Mouse (Mus musculus): Measurements from ENCODE around the gene Agxt. TPM values are rescaled to one million over a fixed set of nuclear protein-coding genes. Genes with fewer than 3 reads are reported as not detected.

The Agxt gene
- total RNA-seq, 1 experiment, result not detected

- Histone ChIP-seq H3K4me3 (ENCODE audit: insufficient read depth in 1 of 2, low read depth in 1 of 2, low read length in 2 of 2, poor library complexity in 1 of 2, severe bottlenecking in 1 of 2) (peak overlapping the region in 1 of 2 experiments; percentile 27; a peak in 1 of 4 replicates), H3K36me3 (ENCODE audit: control insufficient read depth, insufficient read depth, low read length, poor library complexity, severe bottlenecking) (no peaks in the 10 kb centered on the region), H3K4me1 (ENCODE audit: control insufficient read depth in 2 of 2, insufficient read depth in 2 of 2, low read length in 2 of 2, poor library complexity in 1 of 2) (peaks cover 0 to 2% of the 10 kb centered on the region in 2 experiments; a peak in 1 of 4 replicates), H3K9ac (ENCODE audit: insufficient read depth, low read depth, low read length, poor library complexity, severe bottlenecking) (no peak overlapping the region), H3K27ac (ENCODE audit: insufficient read depth, low read depth, low read length, poor library complexity, severe bottlenecking) (no peak overlapping the region), H3K9me3 (ENCODE audit: control insufficient read depth, insufficient read depth, low read depth, low read length) (no peaks in the 10 kb centered on the region)
- TF ChIP-seq MAFK (IDR thresholded peaks at IDR 0.05; ENCODE audit: insufficient read depth, low read depth, low read length), result no peak
- TF ChIP-seq ZNF384 (IDR thresholded peaks at IDR 0.05; ENCODE audit: low read depth, low read length), result no peak
- no peak for TF ChIP-seq ZC3H11A (IDR thresholded peaks at IDR 0.05; ENCODE audit: borderline replicate concordance, low read depth, low read length)
- no peak for TF ChIP-seq CHD2 (IDR thresholded peaks at IDR 0.05; ENCODE audit: low read depth, low read length)
- TF ChIP-seq HCFC1 (IDR thresholded peaks at IDR 0.05; ENCODE audit: borderline replicate concordance, insufficient read depth, low read length), result no peak
- DNase-seq (ENCODE audit: low read depth, low spot score), result no peak
- in situ Hi-C loops (cut with MboI; ENCODE audit: low sequenced_read_pairs in 2 of 2, unreplicated experiment in 2 of 2), result no loop called here
Measured at GRCm38 (mm10) chr1:93115471-93115870, 19.6 kb upstream of the Agxt start.

DNA sequence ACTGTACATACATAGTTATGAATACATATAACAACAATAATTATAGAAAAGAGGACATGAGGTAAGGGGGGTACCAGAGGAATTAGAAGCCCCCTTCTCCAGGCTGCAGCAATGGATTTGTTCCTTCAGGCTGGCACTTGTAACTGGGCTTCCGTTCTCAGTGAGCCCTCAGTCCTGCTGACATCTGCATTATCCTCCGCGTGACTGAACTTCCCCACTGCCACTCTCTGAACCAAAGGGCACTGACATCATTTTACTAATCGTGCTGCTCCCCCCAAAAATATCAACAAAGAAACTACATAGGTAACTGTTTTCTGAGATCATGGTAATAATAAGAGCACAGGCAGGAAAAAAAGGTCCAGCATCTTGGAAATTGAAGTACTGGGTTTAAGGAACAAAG lies 16.2 kb upstream of the Agxt start:
- in situ Hi-C loops (cut with MboI; ENCODE audit: low sequenced_read_pairs in 2 of 2, unreplicated experiment in 2 of 2), result no loop called here
- no peak for DNase-seq (ENCODE audit: low read depth, low spot score)
- peaks cover 0 to 2% of the 10 kb centered on the region in 2 experiments; a peak in 1 of 4 replicates for H3K4me1 ChIP-seq (ENCODE audit: control insufficient read depth in 2 of 2, insufficient read depth in 2 of 2, low read length in 2 of 2, poor library complexity in 1 of 2)

DNA sequence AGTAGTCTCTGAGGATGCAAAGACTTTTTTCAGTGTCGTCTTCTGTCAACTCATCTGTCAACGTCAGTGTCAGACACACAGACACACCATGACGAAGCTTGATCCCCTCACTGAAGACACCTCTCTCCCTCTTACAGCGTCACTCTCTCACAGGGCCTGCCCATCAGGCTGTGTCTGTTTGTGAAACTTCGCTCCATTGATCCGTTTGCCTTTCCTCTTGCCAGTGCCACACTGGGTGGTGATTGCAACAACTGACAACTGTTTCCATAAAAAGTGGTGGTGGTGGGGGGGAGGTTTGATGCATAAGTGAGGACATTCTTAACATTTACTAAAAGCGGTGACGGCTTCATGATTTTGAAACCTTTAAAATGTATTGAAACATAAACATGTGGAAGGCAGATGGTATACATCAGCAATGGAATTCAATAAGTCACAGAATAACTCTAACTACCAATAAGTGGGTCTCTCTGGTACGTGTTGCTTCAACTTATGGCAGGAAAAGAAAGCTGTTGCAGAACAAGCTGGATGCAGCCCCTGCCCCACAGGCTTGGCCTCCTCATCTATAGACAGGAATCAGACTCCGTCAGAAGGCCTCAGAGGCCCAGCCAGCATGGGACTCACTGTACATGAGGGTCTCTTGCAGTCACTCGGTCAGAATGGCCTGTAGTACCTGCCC lies 11.7 kb upstream of the Agxt start:
- H3K36me3 ChIP-seq (ENCODE audit: control insufficient read depth, insufficient read depth, low read length, poor library complexity, severe bottlenecking), result no peaks in the 10 kb centered on the region
- H3K27ac ChIP-seq (ENCODE audit: insufficient read depth, low read depth, low read length, poor library complexity, severe bottlenecking), result no peak overlapping the region
- no peak overlapping the region for H3K9ac ChIP-seq (ENCODE audit: insufficient read depth, low read depth, low read length, poor library complexity, severe bottlenecking)
- no peak for TF ChIP-seq HCFC1 (IDR thresholded peaks at IDR 0.05; ENCODE audit: borderline replicate concordance, insufficient read depth, low read length)
- TF ChIP-seq ZC3H11A (IDR thresholded peaks at IDR 0.05; ENCODE audit: borderline replicate concordance, low read depth, low read length), result no peak
- no peak for TF ChIP-seq MAFK (IDR thresholded peaks at IDR 0.05; ENCODE audit: insufficient read depth, low read depth, low read length)
- TF ChIP-seq ZNF384 (IDR thresholded peaks at IDR 0.05; ENCODE audit: low read depth, low read length), result no peak
- TF ChIP-seq CHD2 (IDR thresholded peaks at IDR 0.05; ENCODE audit: low read depth, low read length), result no peak
- no peaks in the 10 kb centered on the region for H3K9me3 ChIP-seq (ENCODE audit: control insufficient read depth, insufficient read depth, low read depth, low read length)
- DNase-seq (ENCODE audit: low read depth, low spot score), result no peak
- in situ Hi-C loops (cut with MboI; ENCODE audit: low sequenced_read_pairs in 2 of 2, unreplicated experiment in 2 of 2), result no loop called here
- H3K4me1 ChIP-seq (ENCODE audit: control insufficient read depth in 2 of 2, insufficient read depth in 2 of 2, low read length in 2 of 2, poor library complexity in 1 of 2), result no peaks in the 10 kb centered on the region
- H3K4me3 ChIP-seq (ENCODE audit: insufficient read depth in 1 of 2, low read depth in 1 of 2, low read length in 2 of 2, poor library complexity in 1 of 2, severe bottlenecking in 1 of 2), result no peak overlapping the region

More for the DNA sequence above, 16.2 kb upstream of the Agxt start:
- H3K36me3 ChIP-seq (ENCODE audit: control insufficient read depth, insufficient read depth, low read length, poor library complexity, severe bottlenecking), result no peaks in the 10 kb centered on the region
- H3K9ac ChIP-seq (ENCODE audit: insufficient read depth, low read depth, low read length, poor library complexity, severe bottlenecking), result no peak overlapping the region
- H3K4me3 ChIP-seq (ENCODE audit: insufficient read depth in 1 of 2, low read depth in 1 of 2, low read length in 2 of 2, poor library complexity in 1 of 2, severe bottlenecking in 1 of 2), result no peak overlapping the region
- TF ChIP-seq ZC3H11A (IDR thresholded peaks at IDR 0.05; ENCODE audit: borderline replicate concordance, low read depth, low read length), result no peak
- no peak for TF ChIP-seq MAFK (IDR thresholded peaks at IDR 0.05; ENCODE audit: insufficient read depth, low read depth, low read length)
- no peak for TF ChIP-seq ZNF384 (IDR thresholded peaks at IDR 0.05; ENCODE audit: low read depth, low read length)
- no peak for TF ChIP-seq CHD2 (IDR thresholded peaks at IDR 0.05; ENCODE audit: low read depth, low read length)
- TF ChIP-seq HCFC1 (IDR thresholded peaks at IDR 0.05; ENCODE audit: borderline replicate concordance, insufficient read depth, low read length), result no peak
- H3K9me3 ChIP-seq (ENCODE audit: control insufficient read depth, insufficient read depth, low read depth, low read length), result no peaks in the 10 kb centered on the region
- H3K27ac ChIP-seq (ENCODE audit: insufficient read depth, low read depth, low read length, poor library complexity, severe bottlenecking), result no peak overlapping the region

DNA sequence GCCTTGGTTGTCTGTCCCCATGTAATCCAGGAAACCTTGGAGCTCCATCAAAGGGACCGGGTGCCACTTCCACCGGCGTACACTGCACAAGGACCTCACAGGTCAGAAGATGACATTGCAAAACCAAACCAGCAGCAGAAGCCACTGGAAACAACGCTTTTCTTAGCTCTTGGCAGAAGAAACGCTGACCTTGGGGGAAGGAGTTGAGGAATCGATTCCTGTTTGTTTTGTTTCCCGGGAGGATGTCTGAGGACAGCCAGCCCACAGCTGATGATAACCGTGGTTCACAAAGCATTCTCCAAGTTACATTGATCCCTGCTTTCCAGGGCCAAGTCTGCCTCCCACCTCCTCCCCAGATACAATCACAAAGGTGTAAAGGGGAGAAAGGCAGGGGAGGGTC lies 11.0 kb upstream of the Agxt start:
- H3K36me3 ChIP-seq (ENCODE audit: control insufficient read depth, insufficient read depth, low read length, poor library complexity, severe bottlenecking), result no peaks in the 10 kb centered on the region
- no peak overlapping the region for H3K9ac ChIP-seq (ENCODE audit: insufficient read depth, low read depth, low read length, poor library complexity, severe bottlenecking)
- DNase-seq (ENCODE audit: low read depth, low spot score), result no peak
- in situ Hi-C loops (cut with MboI; ENCODE audit: low sequenced_read_pairs in 2 of 2, unreplicated experiment in 2 of 2), result no loop called here
- H3K4me3 ChIP-seq (ENCODE audit: insufficient read depth in 1 of 2, low read depth in 1 of 2, low read length in 2 of 2, poor library complexity in 1 of 2, severe bottlenecking in 1 of 2), result no peak overlapping the region
- no peak for TF ChIP-seq MAFK (IDR thresholded peaks at IDR 0.05; ENCODE audit: insufficient read depth, low read depth, low read length)
- TF ChIP-seq HCFC1 (IDR thresholded peaks at IDR 0.05; ENCODE audit: borderline replicate concordance, insufficient read depth, low read length), result no peak
- TF ChIP-seq ZNF384 (IDR thresholded peaks at IDR 0.05; ENCODE audit: low read depth, low read length), result no peak
- TF ChIP-seq CHD2 (IDR thresholded peaks at IDR 0.05; ENCODE audit: low read depth, low read length), result no peak
- no peak for TF ChIP-seq ZC3H11A (IDR thresholded peaks at IDR 0.05; ENCODE audit: borderline replicate concordance, low read depth, low read length)
- H3K27ac ChIP-seq (ENCODE audit: insufficient read depth, low read depth, low read length, poor library complexity, severe bottlenecking), result no peak overlapping the region
- no peaks in the 10 kb centered on the region for H3K4me1 ChIP-seq (ENCODE audit: control insufficient read depth in 2 of 2, insufficient read depth in 2 of 2, low read length in 2 of 2, poor library complexity in 1 of 2)
- no peaks in the 10 kb centered on the region for H3K9me3 ChIP-seq (ENCODE audit: control insufficient read depth, insufficient read depth, low read depth, low read length)
